Mouse (Mus musculus): ENCODE data around the gene Sf3a2. TPM values are rescaled to one million over a fixed set of nuclear protein-coding genes. Genes with fewer than 3 reads are reported as not detected.
A peak's percentile ranks its signal among the peaks of the same experiment; 100 is the strongest.

Sf3a2 gene
- polyA plus RNA-seq, 1 experiment from 2014 or later = 75.7 TPM

GRCm38 (mm10) chr10:80845055-80845693 is 47.2 kb downstream of the Sf3a2 start:
- 50% methylated on average over 8 of the region's 8 CpGs for WGBS

GRCm38 (mm10) chr10:80845732-80846131 is 47.7 kb downstream of the Sf3a2 start:
- no peak for ATAC-seq (ENCODE audit: low read depth)
- Histone ChIP-seq H3K27me3 (ENCODE audit: control insufficient read depth, insufficient read depth, low read depth, low read length) (peaks cover 37% of the 10 kb centered on the region), H3K9ac (ENCODE audit: low read length) (no peak overlapping the region), H3K4me2 (ENCODE audit: low read depth, low read length) (no peak overlapping the region), H3K27ac (ENCODE audit: low read length) (no peak overlapping the region), H3K4me1 (replicated peaks; ENCODE audit: control insufficient read depth, insufficient read depth, low read length) (no peaks in the 10 kb centered on the region; the same call in 1 of the 2 replicates), H3K9me3 (ENCODE audit: control insufficient read depth, low read length) (no peaks in the 10 kb centered on the region), H3K4me3 (ENCODE audit: low read length) (no peak overlapping the region), H3K36me3 (ENCODE audit: control insufficient read depth, insufficient read depth, low read length) (no peaks in the 10 kb centered on the region)
- 64% methylated on average over 12 of the region's 12 CpGs for WGBS

More at GRCm38 (mm10) chr10:80845055-80845693, 47.2 kb downstream of the Sf3a2 start:
- Histone ChIP-seq H3K36me3 (ENCODE audit: control insufficient read depth, insufficient read depth, low read length) (no peaks in the 10 kb centered on the region), H3K4me1 (replicated peaks; ENCODE audit: control insufficient read depth, insufficient read depth, low read length) (no peaks in the 10 kb centered on the region; the same call in 1 of the 2 replicates), H3K27me3 (ENCODE audit: control insufficient read depth, insufficient read depth, low read depth, low read length) (peaks cover 37% of the 10 kb centered on the region), H3K27ac (ENCODE audit: low read length) (no peak overlapping the region), H3K4me3 (ENCODE audit: low read length) (no peak overlapping the region), H3K4me2 (ENCODE audit: low read depth, low read length) (no peak overlapping the region), H3K9ac (ENCODE audit: low read length) (no peak overlapping the region), H3K9me3 (ENCODE audit: control insufficient read depth, low read length) (no peaks in the 10 kb centered on the region)
- no peak for ATAC-seq (ENCODE audit: low read depth)

GRCm38 (mm10) chr10:80848571-80848970 is 50.6 kb downstream of the Sf3a2 start:
- Histone ChIP-seq H3K9me3 (ENCODE audit: control insufficient read depth, low read length) (no peaks in the 10 kb centered on the region), H3K9ac (ENCODE audit: low read length) (no peak overlapping the region), H3K4me1 (replicated peaks; ENCODE audit: control insufficient read depth, insufficient read depth, low read length) (no peaks in the 10 kb centered on the region; the same call in 1 of the 2 replicates), H3K36me3 (ENCODE audit: control insufficient read depth, insufficient read depth, low read length) (peaks cover 12% of the 10 kb centered on the region), H3K4me2 (ENCODE audit: low read depth, low read length) (no peak overlapping the region), H3K4me3 (ENCODE audit: low read length) (no peak overlapping the region), H3K27ac (ENCODE audit: low read length) (no peak overlapping the region), H3K27me3 (ENCODE audit: control insufficient read depth, insufficient read depth, low read depth, low read length) (peaks cover 19% of the 10 kb centered on the region)
- ATAC-seq (ENCODE audit: low read depth) = peak; percentile 57; the same call in 1 of the 2 replicates
- WGBS = 2% methylated on average over 10 of the region's 10 CpGs

MicroRNA genes within 50 kb of the gene (microRNA counts, 519-probe panel; counts per million panel counts)
- microRNA mmu-miR-1982 = not detected

Small RNAs within 50 kb of the gene (microRNA-seq; reads per million reads assigned to microRNA genes)
- gene Mir1982 = 1.2 reads per million

Other genes starting within 250 kb of the Sf3a2 start
- gene Rexo1, start 236.6 kb upstream of the Sf3a2 start, polyA plus RNA-seq (2015; fragmentation: Nextera tagmentation; extraction: Ambion mirVana) = 20.6 and 22.1 TPM in 2 replicates
- gene Klf16, start 220.9 kb upstream of the Sf3a2 start, polyA plus RNA-seq (2015; fragmentation: Nextera tagmentation; extraction: Ambion mirVana) = 8.2 and 8.3 TPM in 2 replicates
- 77.4 and 80.9 TPM in 2 replicates for gene Abhd17a, start 207.9 kb upstream of the Sf3a2 start, polyA plus RNA-seq (2015; fragmentation: Nextera tagmentation; extraction: Ambion mirVana)
- 78.8 and 81.8 TPM in 2 replicates for gene Scamp4, start 195.3 kb upstream of the Sf3a2 start, polyA plus RNA-seq (2015; fragmentation: Nextera tagmentation; extraction: Ambion mirVana)
- 7.1 and 8.3 TPM in 2 replicates for gene Adat3, start 195.3 kb upstream of the Sf3a2 start, polyA plus RNA-seq (2015; fragmentation: Nextera tagmentation; extraction: Ambion mirVana)
- gene Gm49322, start 192.2 kb upstream of the Sf3a2 start, polyA plus RNA-seq (2015; fragmentation: Nextera tagmentation; extraction: Ambion mirVana) = 3.7 and 4.4 TPM in 2 replicates
- gene Csnk1g2, start 175.4 kb upstream of the Sf3a2 start, polyA plus RNA-seq (2015; fragmentation: Nextera tagmentation; extraction: Ambion mirVana) = 20.6 and 38.4 TPM in 2 replicates
- gene Btbd2, start 141.1 kb upstream of the Sf3a2 start, polyA plus RNA-seq (2015; fragmentation: Nextera tagmentation; extraction: Ambion mirVana) = 15.3 and 33.2 TPM in 2 replicates
- gene Mknk2, start 120.1 kb upstream of the Sf3a2 start, polyA plus RNA-seq (2015; fragmentation: Nextera tagmentation; extraction: Ambion mirVana) = 66.3 and 82.1 TPM in 2 replicates
- 42.3 and 45.7 TPM in 2 replicates for gene Mob3a, start 96.2 kb upstream of the Sf3a2 start, polyA plus RNA-seq (2015; fragmentation: Nextera tagmentation; extraction: Ambion mirVana)
- gene Izumo4, start 96.0 kb upstream of the Sf3a2 start, polyA plus RNA-seq (2015; fragmentation: Nextera tagmentation; extraction: Ambion mirVana) = 23.6 and 26.8 TPM in 2 replicates
- gene Ap3d1, start 55.9 kb upstream of the Sf3a2 start, polyA plus RNA-seq (2015; fragmentation: Nextera tagmentation; extraction: Ambion mirVana) = 59.6 and 59.9 TPM in 2 replicates
- gene Dot1l, start 43.0 kb upstream of the Sf3a2 start, polyA plus RNA-seq (2015; fragmentation: Nextera tagmentation; extraction: Ambion mirVana) = 15.4 and 17.5 TPM in 2 replicates
- gene Plekhj1, start 428 bp downstream of the Sf3a2 start, polyA plus RNA-seq (2015; fragmentation: Nextera tagmentation; extraction: Ambion mirVana) = 92.7 and 100 TPM in 2 replicates
- 0.13 TPM in 1 of 2 replicates, not detected in the other for gene Amh, start 7.0 kb downstream of the Sf3a2 start, polyA plus RNA-seq (2015; fragmentation: Nextera tagmentation; extraction: Ambion mirVana)
- gene Jsrp1, start 15.3 kb downstream of the Sf3a2 start, polyA plus RNA-seq (2015; fragmentation: Nextera tagmentation; extraction: Ambion mirVana) = 1.3 and 2.6 TPM in 2 replicates
- gene Oaz1, start 28.5 kb downstream of the Sf3a2 start, polyA plus RNA-seq (2015; fragmentation: Nextera tagmentation; extraction: Ambion mirVana) = 1,799 and 1,972 TPM in 2 replicates
- gene Lingo3, start 45.8 kb downstream of the Sf3a2 start, polyA plus RNA-seq (2015; fragmentation: Nextera tagmentation; extraction: Ambion mirVana) = 0.15 and 0.44 TPM in 2 replicates
- 193 and 234 TPM in 2 replicates for gene Lsm7, start 57.0 kb downstream of the Sf3a2 start, polyA plus RNA-seq (2015; fragmentation: Nextera tagmentation; extraction: Ambion mirVana)
- 43.0 and 43.2 TPM in 2 replicates for gene Sppl2b, start 57.1 kb downstream of the Sf3a2 start, polyA plus RNA-seq (2015; fragmentation: Nextera tagmentation; extraction: Ambion mirVana)
- gene Tmprss9, start 73.7 kb downstream of the Sf3a2 start, polyA plus RNA-seq (2015; fragmentation: Nextera tagmentation; extraction: Ambion mirVana) = 0.08 TPM in 1 of 2 replicates, not detected in the other
- 284 and 297 TPM in 2 replicates for gene Timm13, start 102.8 kb downstream of the Sf3a2 start, polyA plus RNA-seq (2015; fragmentation: Nextera tagmentation; extraction: Ambion mirVana)
- gene Lmnb2, start 120.0 kb downstream of the Sf3a2 start, polyA plus RNA-seq (2015; fragmentation: Nextera tagmentation; extraction: Ambion mirVana) = 52.6 and 52.7 TPM in 2 replicates
- 57.3 and 63.6 TPM in 2 replicates for gene Gadd45b, start 131.9 kb downstream of the Sf3a2 start, polyA plus RNA-seq (2015; fragmentation: Nextera tagmentation; extraction: Ambion mirVana)
- gene Gng7, start 216.7 kb downstream of the Sf3a2 start, polyA plus RNA-seq (2015; fragmentation: Nextera tagmentation; extraction: Ambion mirVana) = 5.1 and 5.7 TPM in 2 replicates
- 0.11 and 0.72 TPM in 2 replicates for gene Diras1, start 227.5 kb downstream of the Sf3a2 start, polyA plus RNA-seq (2015; fragmentation: Nextera tagmentation; extraction: Ambion mirVana)
- 19.4 and 20.8 TPM in 2 replicates for gene Slc39a3, start 239.2 kb downstream of the Sf3a2 start, polyA plus RNA-seq (2015; fragmentation: Nextera tagmentation; extraction: Ambion mirVana)